Mouse (Mus musculus) limb, embryonic 11.5 days (tissue): ENCODE results near the gene Lin9. TPM values are rescaled to one million over a fixed set of nuclear protein-coding genes. Genes with fewer than 3 reads are reported as not detected.

Source experiments
- polyA plus RNA-seq: library from polyadenylated mRNA; unstranded; fragments of >200 nt; fragmentation: Nextera tagmentation; extraction: Ambion mirVana; gene quantifications from 2 replicates; pipeline ENCODE4 v1.2.1, GENCODE M21; 2014

Lin9 gene
- polyA plus RNA-seq, 1 experiment from 2014 or later = 24.6 TPM

Other genes with a start within 250 kb of the Lin9 start
- 0.41 and 0.93 TPM in 2 replicates for gene Stum, start 157.6 kb upstream of the Lin9 start, polyA plus RNA-seq
- gene Parp1, start 72.2 kb upstream of the Lin9 start, polyA plus RNA-seq = 192 and 213 TPM in 2 replicates
- gene Mixl1, start 55.9 kb downstream of the Lin9 start, polyA plus RNA-seq = 0.15 and 0.18 TPM in 2 replicates
- 22.5 and 24.7 TPM in 2 replicates for gene Acbd3, start 84.9 kb downstream of the Lin9 start, polyA plus RNA-seq
- 3,717 and 3,908 TPM in 2 replicates for gene H3f3a, start 172.8 kb downstream of the Lin9 start, polyA plus RNA-seq
- gene Sde2, start 210.0 kb downstream of the Lin9 start, polyA plus RNA-seq = 44.1 and 46.9 TPM in 2 replicates